Mouse (Mus musculus) bone marrow, adult 2 months (tissue): Measurements from ENCODE around the gene Ampd3.

ENCODE experiments used
- CTCF ChIP-seq: fragments of 200-500 bp; IDR thresholded peaks from 2 replicates; pipeline ENCODE4 v1.5.1; 2011; ENCODE audit warnings: low read length, control low read depth; ENCODE audit not compliant: control insufficient read depth, insufficient read depth
- POLR2A ChIP-seq: fragments of 200-500 bp; IDR thresholded peaks from 2 replicates; pipeline ENCODE4 v1.6.1; 2011; ENCODE audit warnings: low read depth, mild to moderate bottlenecking, control low read depth, low read length, borderline replicate concordance; ENCODE audit not compliant: control insufficient read depth

GRCm38 (mm10) chr7:110790878-110791277 is 22.9 kb downstream of the Ampd3 start:
- TF ChIP-seq CTCF (no peak), POLR2A (no peak)
